ENCODE assay signal across 11 mouse cellular contexts in genomic region chr12:75557813-75558212, GRCm38 (mm10). TPM values are rescaled to one million over a fixed set of nuclear protein-coding genes. Genes with fewer than 3 reads are reported as not detected.
DNase-seq lines count a peak whose midpoint lies in the region; ATAC-seq lines count a peak whose summit lies in the region.
"Had no signal": no experiment of that assay in that cellular context is flagged by ENCODE, and none has a peak within 500 bp of the region (broad histone marks: within the 10 kb centered on the region; RNA-seq: fewer than 3 reads in every experiment).

No protein-coding gene starts in this region.

- no peak overlapping the region for H3K4me3 ChIP-seq in heart, embryonic 16.5 days (ENCODE audit: low read length)
- no peak overlapping the region for H3K4me3 ChIP-seq in neural tube, embryonic 14.5 days (ENCODE audit: low read depth, low read length)
- H3K4me3 ChIP-seq: liver, embryonic 13.5 days; stomach, embryonic 15.5 days had no signal

- no peaks in the 10 kb centered on the region for H3K27me3 ChIP-seq in heart, embryonic 16.5 days (ENCODE audit: control insufficient read depth, insufficient read depth, low read length)
- H3K27me3 ChIP-seq in neural tube, embryonic 14.5 days (ENCODE audit: control insufficient read depth, insufficient read depth, low read length): no peaks in the 10 kb centered on the region
- H3K27me3 ChIP-seq: liver, embryonic 13.5 days; stomach, embryonic 15.5 days had no signal

- peaks cover 57% of the 10 kb centered on the region for H3K4me1 ChIP-seq in heart, embryonic 16.5 days (ENCODE audit: control insufficient read depth, insufficient read depth, low read length)
- H3K4me1 ChIP-seq in neural tube, embryonic 14.5 days (ENCODE audit: control insufficient read depth, insufficient read depth, low read length): peaks cover 18% of the 10 kb centered on the region; the same call in 1 of the 2 replicates

- H3K27ac ChIP-seq in heart, embryonic 16.5 days (ENCODE audit: low read length): peak overlapping the region; percentile 91
- H3K27ac ChIP-seq in neural tube, embryonic 14.5 days (ENCODE audit: low read depth, low read length): no peak overlapping the region
- H3K27ac ChIP-seq: liver, embryonic 13.5 days; stomach, embryonic 15.5 days had no signal

- WGBS in heart, embryonic 16.5 days: 48% methylated on average over 2 of the region's 2 CpGs
- 47% methylated on average over 2 of the region's 2 CpGs for WGBS in neural tube, embryonic 14.5 days

- no peak overlapping the region for H3K4me2 ChIP-seq in heart, embryonic 16.5 days (ENCODE audit: low read depth, low read length)
- no peak overlapping the region for H3K4me2 ChIP-seq in neural tube, embryonic 14.5 days (ENCODE audit: low read depth, low read length)
- H3K4me2 ChIP-seq: liver, embryonic 13.5 days; stomach, embryonic 15.5 days had no signal

- no peak overlapping the region for H3K9ac ChIP-seq in heart, embryonic 16.5 days (ENCODE audit: low read length)
- H3K9ac ChIP-seq in neural tube, embryonic 14.5 days (replicated peaks; ENCODE audit: low read depth, low read length): no peak overlapping the region
- H3K9ac ChIP-seq: liver, embryonic 13.5 days; stomach, embryonic 15.5 days had no signal

- no peaks in the 10 kb centered on the region for H3K36me3 ChIP-seq in heart, embryonic 16.5 days (ENCODE audit: control insufficient read depth, insufficient read depth)
- H3K36me3 ChIP-seq in neural tube, embryonic 14.5 days (ENCODE audit: control insufficient read depth, insufficient read depth, low read length): no peaks in the 10 kb centered on the region
- H3K36me3 ChIP-seq: liver, embryonic 13.5 days; stomach, embryonic 15.5 days had no signal

- ATAC-seq in heart, embryonic 16.5 days (replicated peaks; ENCODE audit: extremely low read depth, insufficient read depth, low FRiP score): no peak
- peak; percentile 26; the same call in 1 of the 2 replicates for ATAC-seq in neural tube, embryonic 14.5 days (ENCODE audit: low read depth)

- no peak for DNase-seq in heart, adult 9 months (ENCODE audit: low spot score in 2 of 2)
- peak; percentile 17 for DNase-seq in lung, postnatal 10 days
- no peak for DNase-seq in lung, adult 18-20 months
- peak; percentile 93 to 96 for DNase-seq in cerebellum, postnatal 36 days
- DNase-seq in urinary bladder, adult 2 months (ENCODE audit: low spot score): no peak
- DNase-seq in embryo, embryonic 11 days: no peak
- DNase-seq: adrenal gland, postnatal 10 days; liver, embryonic 13.5 days had no signal

- H3K9me3 ChIP-seq in heart, embryonic 16.5 days (replicated peaks; ENCODE audit: control insufficient read depth, low read length): no peaks in the 10 kb centered on the region
- H3K9me3 ChIP-seq in neural tube, embryonic 14.5 days (ENCODE audit: control insufficient read depth, low read length): no peaks in the 10 kb centered on the region
- H3K9me3 ChIP-seq: liver, embryonic 13.5 days; stomach, embryonic 15.5 days had no signal

RNA-seq across cellular contexts. Expression of gene Ppp2r5e, which starts 38.2 kb away (rescaled TPM):
- 7.9 and 8.3 TPM in 2 replicates for polyA plus RNA-seq in heart, embryonic 16.5 days (2015; fragmentation: Nextera tagmentation; extraction: Ambion mirVana)
- 24.2 and 25.7 TPM in 2 replicates for polyA plus RNA-seq in neural tube, embryonic 14.5 days (2014; fragmentation: Nextera tagmentation; extraction: Ambion mirVana)
- 23.5 and 27.5 TPM in 2 replicates for polyA plus RNA-seq in urinary bladder, adult 2 months (2012; rRNA removed)

Comparison
In these comparisons a context has a peak if more than half of its experiments do, and no peak if none do; other contexts are left out.
1. DNase-seq: peak in lung, postnatal 10 days (single experiment) and cerebellum, postnatal 36 days (2 of 2); none in heart, adult 9 months (0 of 2), lung, adult 18-20 months (0 of 2), urinary bladder, adult 2 months (single experiment) and embryo, embryonic 11 days (single experiment).